Mouse (Mus musculus) embryonic fibroblast, embryonic 13.5 days (primary cell): ENCODE results near the gene Cars2.

ENCODE experiments used
- CTCF ChIP-seq: IDR thresholded peaks from 2 replicates; pipeline ENCODE4 v1.5.1; 2011; ENCODE audit warnings: mild to moderate bottlenecking, control low read depth, low read length, moderate library complexity, borderline replicate concordance; ENCODE audit not compliant: insufficient read depth
- POLR2A ChIP-seq: IDR thresholded peaks from 2 replicates; pipeline ENCODE4 v1.6.1; 2011; ENCODE audit warnings: low read depth, mild to moderate bottlenecking, control low read depth, low read length, moderate library complexity

DNA sequence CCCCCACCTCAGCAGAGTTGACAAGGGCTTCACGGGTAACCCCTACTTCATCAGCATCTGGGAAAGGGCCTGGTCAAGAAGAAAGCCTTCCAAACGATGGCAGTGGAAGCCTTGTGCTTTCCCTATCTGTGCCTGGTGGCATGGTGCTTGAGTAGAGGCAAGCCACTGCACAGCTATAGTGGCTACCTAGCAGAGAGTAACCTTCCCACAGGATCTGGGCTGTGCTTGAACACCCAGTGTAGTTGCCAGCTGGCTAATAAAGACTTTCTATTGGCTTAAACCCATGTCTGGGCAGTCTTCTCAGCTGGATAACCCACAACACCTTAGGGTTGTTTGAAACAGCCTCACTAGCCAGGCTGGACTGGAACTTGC is 35.8 kb upstream of the Cars2 start:
- TF ChIP-seq CTCF, result no peak
- no peak for TF ChIP-seq POLR2A
